Mouse (Mus musculus) layer of hippocampus, adult 9-10 months (tissue): Measurements from ENCODE around the gene Lama5.
"Not testable (repeated sequence)": the region's sequence is repeated elsewhere in the genome, so short reads cannot be mapped to it uniquely, and the experiment has no call there.

Source experiments
- DNase-seq: peaks from one replicate; pipeline ENCODE4 v3.0.0; 2022; ENCODE audit warnings: low spot score

Lama5 gene

GRCm38 (mm10) chr2:180197323-180198037 lies 28.2 kb downstream of the Lama5 start:
- DNase-seq: no peak

- DNase-seq: no peak
Observed at GRCm38 (mm10) chr2:180196610-180197322, 28.9 kb downstream of the Lama5 start.

- no peak for DNase-seq
Observed at GRCm38 (mm10) chr2:180187362-180187761, 38.3 kb downstream of the Lama5 start.

GRCm38 (mm10) chr2:180185686-180186085 lies 40.0 kb downstream of the Lama5 start:
- no peak for DNase-seq

GRCm38 (mm10) chr2:180184752-180185109 lies 40.9 kb downstream of the Lama5 start:
- DNase-seq: no peak

GRCm38 (mm10) chr2:180184011-180184751 lies 41.5 kb downstream of the Lama5 start:
- no peak for DNase-seq

- DNase-seq: no peak
Observed at GRCm38 (mm10) chr2:180181542-180181941, 44.1 kb downstream of the Lama5 start.

- DNase-seq: no peak
Observed at GRCm38 (mm10) chr2:180175725-180176124, 49.9 kb downstream of the Lama5 start.

- DNase-seq: no peak
Observed at GRCm38 (mm10) chr2:180174121-180174520, 51.5 kb downstream of the Lama5 start.

GRCm38 (mm10) chr2:180173711-180174110 lies 51.9 kb downstream of the Lama5 start:
- DNase-seq: not testable (repeated sequence)

- no peak for DNase-seq
Observed at GRCm38 (mm10) chr2:180173163-180173562, 52.5 kb downstream of the Lama5 start.

- DNase-seq: no peak
Observed at GRCm38 (mm10) chr2:180172152-180172551, 53.5 kb downstream of the Lama5 start.

- no peak for DNase-seq
Observed at GRCm38 (mm10) chr2:180171522-180172070, 54.1 kb downstream of the Lama5 start.

GRCm38 (mm10) chr2:180170806-180171521 lies 54.7 kb downstream of the Lama5 start, which contains the start of gene Adrm1:
Adrm1 (plus strand) TSS chr2:180171485.
- peak; percentile 97 for DNase-seq

GRCm38 (mm10) chr2:180170151-180170805 lies 55.4 kb downstream of the Lama5 start:
- DNase-seq: no peak

GRCm38 (mm10) chr2:180166869-180167268 lies 58.8 kb downstream of the Lama5 start:
- no peak for DNase-seq

GRCm38 (mm10) chr2:180165855-180166254 lies 59.8 kb downstream of the Lama5 start:
- no peak for DNase-seq

GRCm38 (mm10) chr2:180158627-180159026 lies 67.0 kb downstream of the Lama5 start:
- DNase-seq: no peak

- no peak for DNase-seq
Observed at GRCm38 (mm10) chr2:180154796-180155195, 70.9 kb downstream of the Lama5 start.

GRCm38 (mm10) chr2:180148551-180148950 lies 77.1 kb downstream of the Lama5 start:
- no peak for DNase-seq

- DNase-seq: no peak
Observed at GRCm38 (mm10) chr2:180147379-180147778, 78.3 kb downstream of the Lama5 start.
